ENCODE assay signal across 11 mouse cellular contexts in the genomic region with DNA sequence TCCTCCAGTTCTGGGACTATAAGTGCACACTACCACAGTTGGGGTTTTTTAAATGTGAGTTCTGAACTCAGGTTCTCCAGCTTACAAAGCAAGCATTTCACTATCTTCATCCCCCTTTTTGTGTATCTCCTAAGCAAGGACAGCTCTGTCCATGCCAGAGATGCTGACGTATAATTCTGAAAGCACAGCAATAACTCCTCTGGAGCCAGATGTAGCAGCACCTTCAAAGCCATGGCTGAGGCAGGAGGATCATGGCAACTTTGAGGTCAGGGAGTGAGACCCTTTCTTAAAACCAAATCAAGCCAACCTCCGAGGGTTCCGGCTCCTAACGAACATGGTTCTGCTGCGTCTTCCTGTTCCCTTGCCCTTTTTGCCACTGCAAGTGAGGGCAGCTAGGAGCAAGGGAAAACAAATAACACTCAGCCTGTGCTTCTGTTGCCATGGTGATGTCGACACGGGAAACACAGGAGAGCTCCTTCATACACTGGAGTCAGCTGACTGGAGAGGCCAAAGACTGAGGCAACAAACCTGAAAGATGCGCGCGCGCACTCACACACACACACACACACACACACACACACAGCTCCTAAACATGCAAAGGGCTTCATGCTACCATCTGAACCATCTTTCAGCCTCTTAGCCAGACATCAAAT. TPM values are rescaled to one million over a fixed set of nuclear protein-coding genes. Genes with fewer than 3 reads are reported as not detected.
DNase-seq lines count a peak whose midpoint lies in the region; ATAC-seq and TF ChIP-seq lines count a peak whose summit lies in the region.
"Had no signal": no experiment of that assay in that cellular context is flagged by ENCODE, and none has a peak within 500 bp of the region (broad histone marks: within the 10 kb centered on the region; RNA-seq: fewer than 3 reads in every experiment).

No protein-coding gene starts in this region.

- 0 out of 2 replicates have a peak, but pooled peaks cover 5% of the 10 kb centered on the region for H3K27me3 ChIP-seq in E14TG2a.4 (ENCODE audit: insufficient read depth, low read length)
- H3K27me3 ChIP-seq in hindbrain, embryonic 10.5 days (ENCODE audit: insufficient read depth, poor library complexity, severe bottlenecking), result no peaks in the 10 kb centered on the region
- H3K27me3 ChIP-seq: limb, embryonic 13.5 days had no signal

- 52% methylated on average over 11 of the region's 11 CpGs for WGBS in hindbrain, embryonic 10.5 days

- peaks cover 2% of the 10 kb centered on the region; the same call in 1 of the 2 replicates for H3K9me3 ChIP-seq in E14TG2a.4 (ENCODE audit: low read length)
- 0 out of 2 replicates have a peak, but pooled peaks cover 4% of the 10 kb centered on the region for H3K9me3 ChIP-seq in hindbrain, embryonic 10.5 days
- H3K9me3 ChIP-seq: limb, embryonic 13.5 days had no signal

- no peak for ATAC-seq in activated CD4-positive, CD25-positive, alpha-beta regulatory T cell, adult 4 months

- peak overlapping the region; percentile 32; the same call in 1 of the 2 replicates for H3K4me3 ChIP-seq in E14TG2a.4 (replicated peaks; ENCODE audit: low read length)
- H3K4me3 ChIP-seq in hindbrain, embryonic 10.5 days, result no peak overlapping the region
- H3K4me3 ChIP-seq: limb, embryonic 13.5 days had no signal

- H3K36me3 ChIP-seq in E14TG2a.4 (ENCODE audit: insufficient read depth, low read length), result no peaks in the 10 kb centered on the region
- H3K36me3 ChIP-seq in hindbrain, embryonic 10.5 days, result no peaks in the 10 kb centered on the region
- H3K36me3 ChIP-seq: limb, embryonic 13.5 days had no signal

- H3K27ac ChIP-seq in hindbrain, embryonic 10.5 days, result peak overlapping the region; percentile 71
- H3K27ac ChIP-seq: limb, embryonic 13.5 days had no signal

- no peak for TF ChIP-seq CTCF in E14TG2a.4 (conservative IDR thresholded peaks at IDR 0.05; ENCODE audit: low read length)

- DNase-seq in ZHBTc4 (ENCODE audit: low read depth, low spot score), result peak; percentile 76
- DNase-seq in hindbrain, embryonic 10.5 days (ENCODE audit: low spot score), result peak; percentile 59
- peak; percentile 31 to 54 for DNase-seq in lung, postnatal 4 days
- no peak for DNase-seq in urinary bladder, postnatal 36 days (ENCODE audit: low spot score in 2 of 2)
- DNase-seq in left cerebral cortex, postnatal 14 days (ENCODE audit: low spot score in 2 of 2), result no peak
- DNase-seq in heart, postnatal 4 days, result no peak
- DNase-seq: cerebellum, adult 11-12 months; heart, postnatal 14 days had no signal

- intact Hi-C loops in left cerebral cortex, postnatal 14 days (cut with DNase I), result no loop called here

- H3K4me1 ChIP-seq in E14TG2a.4 (replicated peaks; ENCODE audit: low read depth, low read length), result peaks cover 38% of the 10 kb centered on the region
- H3K4me1 ChIP-seq in hindbrain, embryonic 10.5 days (replicated peaks), result peaks cover 26% of the 10 kb centered on the region

RNA-seq across cellular contexts. Expression of gene Celf3, which starts 14.0 kb away (rescaled TPM):
- polyA plus RNA-seq in hindbrain, embryonic 10.5 days (2016; fragmentation: Nextera tagmentation; extraction: Ambion mirVana), result 69.3 and 136 TPM in 2 replicates
- total RNA-seq in left cerebral cortex, postnatal 14 days (2021), result 100 to 1,000 TPM; 207 to 232 TPM
- polyA plus RNA-seq in activated CD4-positive, CD25-positive, alpha-beta regulatory T cell, adult 4 months (2017; shearing (Covaris generic)), result under 1 TPM; 0.52 to 0.57 TPM
- total RNA-seq in heart, postnatal 4 days (2021), result under 1 TPM; 0.19 to 0.25 TPM
- total RNA-seq: heart, postnatal 14 days had no signal

RNA-seq across cellular contexts. Expression of gene Riiad1, which starts 16.1 kb away (rescaled TPM):
- 6.5 and 19.3 TPM in 2 replicates for polyA plus RNA-seq in hindbrain, embryonic 10.5 days (2016; fragmentation: Nextera tagmentation; extraction: Ambion mirVana)
- 1 to 10 TPM; 6.5 to 7.3 TPM for total RNA-seq in left cerebral cortex, postnatal 14 days (2021)
- polyA plus RNA-seq in activated CD4-positive, CD25-positive, alpha-beta regulatory T cell, adult 4 months (2017; shearing (Covaris generic)), result 1 to 10 TPM in 1 of 2 experiments, not detected in 1; 1.3 TPM
- 1 to 10 TPM; 1.3 to 2.5 TPM for total RNA-seq in heart, postnatal 4 days (2021)

RNA-seq across cellular contexts. Expression of gene Oaz3, which starts 20.3 kb away (rescaled TPM):
- polyA plus RNA-seq in hindbrain, embryonic 10.5 days (2016; fragmentation: Nextera tagmentation; extraction: Ambion mirVana), result 0.26 and 0.98 TPM in 2 replicates
- not detected for total RNA-seq in left cerebral cortex, postnatal 14 days (2021)
- under 1 TPM in 1 of 2 experiments, not detected in 1; 0.74 TPM for polyA plus RNA-seq in activated CD4-positive, CD25-positive, alpha-beta regulatory T cell, adult 4 months (2017; shearing (Covaris generic))
- not detected for total RNA-seq in heart, postnatal 4 days (2021)
- total RNA-seq: heart, postnatal 14 days had no signal

RNA-seq across cellular contexts. Expression of gene Mrpl9, which starts 20.9 kb away (rescaled TPM):
- 71.3 and 73.4 TPM in 2 replicates for polyA plus RNA-seq in hindbrain, embryonic 10.5 days (2016; fragmentation: Nextera tagmentation; extraction: Ambion mirVana)
- 10 to 100 TPM; 38.3 to 40.0 TPM for total RNA-seq in left cerebral cortex, postnatal 14 days (2021)
- 10 to 100 TPM; 52.3 to 63.6 TPM for polyA plus RNA-seq in activated CD4-positive, CD25-positive, alpha-beta regulatory T cell, adult 4 months (2017; shearing (Covaris generic))
- total RNA-seq in heart, postnatal 4 days (2021), result 10 to 100 TPM; 60.8 to 62.6 TPM

RNA-seq across cellular contexts. Expression of gene Tdrkh, which starts 51.0 kb away (rescaled TPM):
- 39.6 and 46.1 TPM in 2 replicates for polyA plus RNA-seq in hindbrain, embryonic 10.5 days (2016; fragmentation: Nextera tagmentation; extraction: Ambion mirVana)
- total RNA-seq in left cerebral cortex, postnatal 14 days (2021), result 10 to 100 TPM; 35.2 to 36.0 TPM
- 1 to 10 TPM; 4.9 to 6.1 TPM for polyA plus RNA-seq in activated CD4-positive, CD25-positive, alpha-beta regulatory T cell, adult 4 months (2017; shearing (Covaris generic))
- 1 to 10 TPM; 5.8 to 7.2 TPM for total RNA-seq in heart, postnatal 4 days (2021)

Comparison
In these comparisons a context has a peak if more than half of its experiments do, and no peak if none do; other contexts are left out.
1. DNase-seq: peak in ZHBTc4 (single experiment), hindbrain, embryonic 10.5 days (single experiment) and lung, postnatal 4 days (2 of 2); none in urinary bladder, postnatal 36 days (0 of 2), left cerebral cortex, postnatal 14 days (0 of 2) and heart, postnatal 4 days (single experiment).
2. RNA of gene Celf3, which starts 14.0 kb away (total RNA-seq): 207 to 232 TPM in left cerebral cortex, postnatal 14 days; 0.19 to 0.25 TPM in heart, postnatal 4 days; every median in the first group is over 100 times any median in the second.